Mouse (Mus musculus): ENCODE results near the gene Elmo1. TPM values are rescaled to one million over a fixed set of nuclear protein-coding genes. Genes with fewer than 3 reads are reported as not detected.

Gene Elmo1
- total and polyA plus RNA-seq, 3 experiments: 5.2 to 7.6 TPM; not detected in 1

DNA sequence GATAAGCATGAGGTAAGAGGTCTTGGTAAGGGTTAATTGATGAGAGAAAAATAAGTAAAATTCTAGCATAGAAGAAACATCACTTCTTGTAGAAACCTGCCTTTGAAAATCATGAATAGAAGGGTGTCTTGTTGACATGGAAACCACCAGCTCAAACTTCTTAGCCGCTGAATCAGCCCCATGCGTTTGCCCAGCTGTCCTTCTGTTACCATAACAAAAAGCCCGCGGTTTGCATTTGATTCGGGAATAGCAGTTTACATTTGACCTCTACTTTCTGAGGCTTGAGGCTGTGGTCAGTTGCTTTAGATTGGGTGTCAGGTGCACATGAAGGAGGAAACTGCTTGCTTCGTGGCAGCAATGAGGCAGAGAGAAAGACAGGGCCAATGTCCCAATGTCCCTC is 509.9 kb downstream of the Elmo1 start:
- H3K27ac ChIP-seq (ENCODE audit: control insufficient read depth, low read depth, low read length): no peak overlapping the region
- H3K4me3 ChIP-seq (ENCODE audit: control insufficient read depth in 1 of 2, insufficient read depth in 1 of 2, low read depth in 2 of 2, low read length in 2 of 2): no peak overlapping the region
- no peak for TF ChIP-seq MAFK (IDR thresholded peaks at IDR 0.05; ENCODE audit: borderline replicate concordance, low read depth, low read length)
- no peak for TF ChIP-seq MAZ (IDR thresholded peaks at IDR 0.05; ENCODE audit: low read depth, low read length)
- no peak for TF ChIP-seq TAL1 (IDR thresholded peaks at IDR 0.05; ENCODE audit: low read length)
- TF ChIP-seq HCFC1 (IDR thresholded peaks at IDR 0.05; ENCODE audit: low read depth, low read length): no peak
- TF ChIP-seq MXI1 (IDR thresholded peaks at IDR 0.05; ENCODE audit: low read depth, low read length): no peak
- no peaks in the 10 kb centered on the region for H3K9me3 ChIP-seq (replicated peaks; ENCODE audit: insufficient read depth, low read length)
- H3K27me3 ChIP-seq (ENCODE audit: control insufficient read depth in 1 of 2, insufficient read depth in 2 of 2, low read length in 2 of 2): no peaks in the 10 kb centered on the region
- no peaks in the 10 kb centered on the region for H3K36me3 ChIP-seq (ENCODE audit: control insufficient read depth in 1 of 2, insufficient read depth in 2 of 2, low read length in 2 of 2)
- no peaks in the 10 kb centered on the region for H3K4me1 ChIP-seq (ENCODE audit: control insufficient read depth in 1 of 2, insufficient read depth in 2 of 2, low read length in 2 of 2)
- DNase-seq (ENCODE audit: low read depth, low spot score): no peak
- no peak overlapping the region for H3K9ac ChIP-seq (ENCODE audit: control insufficient read depth, low read depth, low read length, poor library complexity, severe bottlenecking)
- no peaks in the 10 kb centered on the region for H3K79me2 ChIP-seq (ENCODE audit: control insufficient read depth, insufficient read depth, low read length, poor library complexity)

GRCm38 (mm10) chr13:20601421-20601820 is 511.0 kb downstream of the Elmo1 start:
- H3K36me3 ChIP-seq (ENCODE audit: control insufficient read depth in 1 of 2, insufficient read depth in 2 of 2, low read length in 2 of 2): no peaks in the 10 kb centered on the region
- no peak overlapping the region for H3K27ac ChIP-seq (ENCODE audit: control insufficient read depth, low read depth, low read length)
- no peak overlapping the region for H3K4me3 ChIP-seq (ENCODE audit: control insufficient read depth in 1 of 2, insufficient read depth in 1 of 2, low read depth in 2 of 2, low read length in 2 of 2)
- H3K27me3 ChIP-seq (ENCODE audit: control insufficient read depth in 1 of 2, insufficient read depth in 2 of 2, low read length in 2 of 2): no peaks in the 10 kb centered on the region
- no peak overlapping the region for H3K9ac ChIP-seq (ENCODE audit: control insufficient read depth, low read depth, low read length, poor library complexity, severe bottlenecking)
- H3K79me2 ChIP-seq (ENCODE audit: control insufficient read depth, insufficient read depth, low read length, poor library complexity): no peaks in the 10 kb centered on the region
- no peak for DNase-seq (ENCODE audit: low read depth, low spot score)
- no peaks in the 10 kb centered on the region for H3K4me1 ChIP-seq (ENCODE audit: control insufficient read depth in 1 of 2, insufficient read depth in 2 of 2, low read length in 2 of 2)
- TF ChIP-seq ZC3H11A (IDR thresholded peaks at IDR 0.05; ENCODE audit: low read depth, low read length): no peak
- TF ChIP-seq MEF2A (IDR thresholded peaks at IDR 0.05; ENCODE audit: extremely low read depth, insufficient replicate concordance, low read depth, low read length, poor library complexity, severe bottlenecking): no peak
- no peak for TF ChIP-seq SMC3 (IDR thresholded peaks at IDR 0.05; ENCODE audit: low read depth, low read length)
- no peak for TF ChIP-seq UBTF (IDR thresholded peaks at IDR 0.05; ENCODE audit: borderline replicate concordance, insufficient read depth, low read depth, low read length)
- TF ChIP-seq SIN3A (IDR thresholded peaks at IDR 0.05; ENCODE audit: low read length): no peak
- TF ChIP-seq USF1 (IDR thresholded peaks at IDR 0.05; ENCODE audit: low read depth, low read length): no peak
- no peak for TF ChIP-seq POLR2AphosphoS2 (IDR thresholded peaks at IDR 0.05; ENCODE audit: low read length)
- TF ChIP-seq TCF12 (IDR thresholded peaks at IDR 0.05; ENCODE audit: low read depth, low read length): no peak
- no peak for TF ChIP-seq MYB (IDR thresholded peaks at IDR 0.05; ENCODE audit: low read depth, low read length)
- no peak for TF ChIP-seq GABPA (IDR thresholded peaks at IDR 0.05; ENCODE audit: low read depth, low read length)
- TF ChIP-seq RCOR1 (IDR thresholded peaks at IDR 0.05; ENCODE audit: low read depth, low read length): no peak
- TF ChIP-seq CTCF (IDR thresholded peaks at IDR 0.05 in 2 of 3, conservative IDR thresholded peaks at IDR 0.05 in 1 of 3; ENCODE audit: control insufficient read depth in 1 of 3, insufficient read depth in 1 of 3, low read depth in 2 of 3, low read length in 3 of 3, poor library complexity in 1 of 3, severe bottlenecking in 1 of 3): no peak
- no peak for TF ChIP-seq MAFK (IDR thresholded peaks at IDR 0.05; ENCODE audit: borderline replicate concordance, low read depth, low read length)
- no peak for TF ChIP-seq KAT2A (conservative IDR thresholded peaks at IDR 0.05; ENCODE audit: low read depth, low read length)
- TF ChIP-seq ZNF384 (IDR thresholded peaks at IDR 0.05; ENCODE audit: low read depth, low read length): no peak
- no peak for TF ChIP-seq POLR2A (IDR thresholded peaks at IDR 0.05; ENCODE audit: control insufficient read depth in 1 of 2, insufficient read depth in 1 of 2, low read depth in 1 of 2, low read length in 2 of 2, poor library complexity in 1 of 2)
- no peak for TF ChIP-seq JUND (IDR thresholded peaks at IDR 0.05; ENCODE audit: low read depth, low read length)
- no peak for TF ChIP-seq ZMIZ1 (IDR thresholded peaks at IDR 0.05; ENCODE audit: low read depth, low read length)
- TF ChIP-seq EP300 (IDR thresholded peaks at IDR 0.05; ENCODE audit: low read depth in 1 of 2, low read length in 2 of 2): no peak
- no peaks in the 10 kb centered on the region for H3K9me3 ChIP-seq (replicated peaks; ENCODE audit: insufficient read depth, low read length)
